Mouse (Mus musculus): ENCODE data around the gene Smarcc2.

DNA sequence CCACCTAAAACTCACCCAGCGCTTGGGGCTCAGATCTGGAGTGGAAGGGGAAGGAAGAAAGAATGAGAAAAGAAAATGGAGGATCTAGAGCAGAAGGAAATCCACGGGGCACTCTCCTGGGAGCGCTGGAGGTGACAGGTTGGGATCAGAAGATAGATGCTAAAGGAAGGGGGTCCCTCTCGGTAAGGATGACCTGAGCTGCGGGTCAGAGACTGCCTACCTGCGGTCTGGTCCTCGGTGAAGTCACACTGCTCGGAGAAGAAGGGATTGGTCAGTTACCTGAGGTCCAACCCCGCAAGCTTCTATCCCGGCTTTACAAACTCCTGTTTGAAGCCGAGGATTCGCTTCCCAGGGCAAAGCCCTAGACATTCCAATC lies 34.3 kb downstream of the Smarcc2 start:
- TF ChIP-seq CTCF (IDR thresholded peaks at IDR 0.05; ENCODE audit: control insufficient read depth, insufficient read depth, insufficient read length): no peak
- no peak for TF ChIP-seq MAX (IDR thresholded peaks at IDR 0.05)
- TF ChIP-seq CEBPB (IDR thresholded peaks at IDR 0.05; ENCODE audit: low read depth): no peak
- no peak for TF ChIP-seq USF1 (IDR thresholded peaks at IDR 0.05; ENCODE audit: low read depth)

All from C2C12 (cell line).